Mouse (Mus musculus) regulatory T cell (primary cell): Measurements from ENCODE around the gene Gimap1.

ENCODE experiments used
- in situ Hi-C: fragments of 300-600 bp; cut with MboI, MseI; formaldehyde crosslinking; loops from one replicate; pipeline ENCODE4 v1.15.1; 2025; ENCODE audit warnings: high pct_unique_total_duplicates

Gimap1 gene

GRCm38 (mm10) chr6:48737688-48738087, 1.2 kb upstream of the Gimap1 start:
- in situ Hi-C loops: loop anchor here (5.0 kb wide), 1 partner anchor 35 kb away; the partner anchor contains the start of gene Gimap3

- in situ Hi-C loops: loop anchor here (5.0 to 10.0 kb wide), 2 partner anchors 33 to 65 kb away; partner anchors contain the start of genes Gimap3 and Gimap9
These were observed 864 bp downstream of the Gimap1 start for GRCm38 (mm10) chr6:48739780-48740055.

GRCm38 (mm10) chr6:48740501-48741169, 1.8 kb downstream of the Gimap1 start:
- in situ Hi-C loops: loop anchor here (10.0 kb wide), 1 partner anchor 66 kb away; the partner anchor contains the start of gene Gimap9

GRCm38 (mm10) chr6:48741273-48741672, 2.4 kb downstream of the Gimap1 start:
- in situ Hi-C loops: loop anchor here (10.0 kb wide), 1 partner anchor 66 kb away; the partner anchor contains the start of gene Gimap9

- in situ Hi-C loops: loop anchor here (10.0 kb wide), 1 partner anchor 67 kb away; the partner anchor contains the start of gene Gimap9
These were observed 2.9 kb downstream of the Gimap1 start for GRCm38 (mm10) chr6:48741711-48742206.

- in situ Hi-C loops: loop anchor here (10.0 kb wide), 1 partner anchor 68 kb away; the partner anchor contains the start of gene Gimap9
These were observed 3.8 kb downstream of the Gimap1 start for GRCm38 (mm10) chr6:48742422-48743351.

- in situ Hi-C loops: loop anchor here (10.0 kb wide), 1 partner anchor 71 kb away; the partner anchor contains the start of gene Gimap9
These were observed 6.6 kb downstream of the Gimap1 start for GRCm38 (mm10) chr6:48745490-48745889.

GRCm38 (mm10) chr6:48745959-48746889, 7.4 kb downstream of the Gimap1 start, which contains the start of gene Gimap5:
Gene Gimap5, plus strand, starts transcription at chr6:48746197.
- in situ Hi-C loops: loop anchor here (10.0 kb wide), 1 partner anchor 71 kb away; the partner anchor contains the start of gene Gimap9

GRCm38 (mm10) chr6:48747091-48747966, 8.5 kb downstream of the Gimap1 start:
- in situ Hi-C loops: loop anchor here (10.0 kb wide), 1 partner anchor 73 kb away; the partner anchor contains the start of gene Gimap9

- in situ Hi-C loops: loop anchor here (25.0 kb wide), 1 partner anchor 676 kb away; the partner anchor contains the start of gene Zfp746
These were observed 24.9 kb downstream of the Gimap1 start for GRCm38 (mm10) chr6:48763567-48764270.

GRCm38 (mm10) chr6:48764496-48764895, 25.6 kb downstream of the Gimap1 start:
- in situ Hi-C loops: loop anchor here (25.0 kb wide), 1 partner anchor 677 kb away; the partner anchor contains the start of gene Zfp746

GRCm38 (mm10) chr6:48768178-48768869, 29.5 kb downstream of the Gimap1 start:
- in situ Hi-C loops: loop anchor here (25.0 kb wide), 1 partner anchor 681 kb away; the partner anchor contains the start of gene Zfp746

- in situ Hi-C loops: loop anchor here (25.0 kb wide), 1 partner anchor 682 kb away; the partner anchor contains the start of gene Zfp746
These were observed 30.1 kb downstream of the Gimap1 start for GRCm38 (mm10) chr6:48768933-48769332.

GRCm38 (mm10) chr6:48770696-48771095, 31.8 kb downstream of the Gimap1 start, which contains the start of gene Gimap3:
Gene Gimap3, minus strand, starts transcription at chr6:48770851.
- in situ Hi-C loops: loop anchor here (5.0 to 25.0 kb wide), 3 partner anchors 33 to 683 kb away; partner anchors contain the start of genes Gimap1, Gimap8 and Zfp746

GRCm38 (mm10) chr6:48772030-48772429, 33.2 kb downstream of the Gimap1 start:
- in situ Hi-C loops: loop anchor here (5.0 to 25.0 kb wide), 3 partner anchors 35 to 685 kb away; partner anchors contain the start of genes Gimap1, Gimap8 and Zfp746

- in situ Hi-C loops: no loop called here
These were observed 45.6 kb downstream of the Gimap1 start for GRCm38 (mm10) chr6:48784406-48784805.

- in situ Hi-C loops: no loop called here
These were observed 46.3 kb downstream of the Gimap1 start for GRCm38 (mm10) chr6:48785189-48785588.

GRCm38 (mm10) chr6:48785601-48786000, 46.7 kb downstream of the Gimap1 start:
- in situ Hi-C loops: no loop called here
